Mouse (Mus musculus) G1E (cell line): ENCODE data around the gene Adgrg2. TPM values are rescaled to one million over a fixed set of nuclear protein-coding genes. Genes with fewer than 3 reads are reported as not detected.

Experiments
- ATAC-seq: 2 replicates; pipeline ENCODE4 v1.8.0; 2016; ENCODE audit warnings: mild to moderate bottlenecking; ENCODE audit not compliant: insufficient number of reproducible peaks, poor library complexity, low FRiP score, severe bottlenecking; ENCODE audit errors: extremely low read depth
- DNase-seq: peaks from one replicate; pipeline ENCODE4 v3.0.0; 2012; ENCODE audit warnings: low spot score
- H3K27me3 ChIP-seq: 2 replicates; pipeline ENCODE4 v1.6.1; 2012; ENCODE audit warnings: mild to moderate bottlenecking, low read length, inconsistent platforms; ENCODE audit not compliant: insufficient read depth
- H3K36me3 ChIP-seq: replicated peaks from 2 replicates; pipeline ENCODE3; 2012; ENCODE audit warnings: mild to moderate bottlenecking, inconsistent platforms
- H3K4me1 ChIP-seq: 2 replicates; pipeline ENCODE4 v1.6.1; 2012; ENCODE audit warnings: low read depth, low read length, inconsistent platforms, mixed read lengths; ENCODE audit not compliant: insufficient read depth
- H3K4me3 ChIP-seq: 2 replicates; pipeline ENCODE4 v1.5.1; 2012; ENCODE audit warnings: low read depth, mild to moderate bottlenecking, inconsistent platforms, low read length, moderate library complexity, mixed read lengths
- H3K9me3 ChIP-seq: replicated peaks from 2 replicates; pipeline ENCODE4 v1.6.1; 2012; ENCODE audit warnings: inconsistent platforms
- CTCF ChIP-seq: IDR thresholded peaks from 2 replicates; pipeline ENCODE4 v1.5.1; 2012; ENCODE audit warnings: low read depth, low read length, inconsistent platforms, mixed read lengths
- GATA1 ChIP-seq: IDR thresholded peaks from 2 replicates; pipeline ENCODE4 v1.6.1; 2012; ENCODE audit warnings: borderline replicate concordance, low read length, inconsistent platforms, mixed read lengths
- GATA2 ChIP-seq: IDR thresholded peaks from 2 replicates; pipeline ENCODE4 v1.6.1; 2012; ENCODE audit warnings: low read depth, low read length, inconsistent platforms, borderline replicate concordance
- POLR2AphosphoS5 ChIP-seq: IDR thresholded peaks from 2 replicates; pipeline ENCODE4 v1.6.1; 2012; ENCODE audit warnings: low read depth, low read length, inconsistent platforms; ENCODE audit not compliant: insufficient replicate concordance
- TAL1 ChIP-seq: conservative IDR thresholded peaks from 2 replicates; pipeline ENCODE4 v1.6.1; 2012; ENCODE audit warnings: low read depth, low read length, inconsistent platforms, mixed read lengths
- polyA plus RNA-seq: library from polyadenylated mRNA; stranded (reverse); fragments of >175 nt; gene quantifications from 2 replicates; pipeline ENCODE4 v1.2.3, GENCODE M21; 2012
- total RNA-seq, 2 experiments: library from RNA; stranded (forward) in 1 of 2; stranded (reverse) in 1 of 2; fragments of 200-1000 nt in 1 of 2; fragments of >200 nt in 1 of 2; fragmentation: Nextera tagmentation in 1 of 2; gene quantifications; 2 replicates each; pipeline ENCODE4 v1.2.3; 2014 to 2017

Gene Adgrg2
- total and polyA plus RNA-seq, 3 experiments = not detected

DNA sequence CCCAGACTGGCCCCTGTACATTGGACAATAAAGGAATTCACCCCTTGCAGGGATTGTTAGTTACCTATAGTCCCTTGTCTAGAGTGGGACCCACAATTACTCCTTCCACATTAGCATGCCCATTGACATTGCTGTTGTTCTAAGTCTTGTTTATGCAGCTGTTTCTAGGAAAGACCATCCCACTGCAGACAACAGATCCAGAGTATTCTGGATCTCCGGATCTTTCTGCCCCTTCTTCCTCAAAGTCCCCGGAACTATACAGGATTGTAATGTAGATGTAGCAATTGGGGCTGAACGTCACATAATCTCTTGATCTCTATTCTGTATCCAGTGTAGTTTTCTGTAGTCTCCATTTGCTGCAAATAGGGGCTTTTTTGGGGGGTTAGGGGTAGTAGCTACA, 57.9 kb downstream of the Adgrg2 start:
- no peaks in the 10 kb centered on the region for H3K4me1 ChIP-seq
- no peaks in the 10 kb centered on the region for H3K36me3 ChIP-seq
- H3K9me3 ChIP-seq = no peaks in the 10 kb centered on the region
- H3K27me3 ChIP-seq = no peaks in the 10 kb centered on the region
- DNase-seq = no peak
- no peak for ATAC-seq
- TF ChIP-seq GATA2 (no peak), POLR2AphosphoS5 (no peak), GATA1 (no peak), CTCF (no peak), TAL1 (no peak)
- no peak overlapping the region for H3K4me3 ChIP-seq

GRCm38 (mm10) chrX:160449363-160449762, 58.9 kb downstream of the Adgrg2 start:
- no peaks in the 10 kb centered on the region for H3K9me3 ChIP-seq
- no peaks in the 10 kb centered on the region for H3K4me1 ChIP-seq
- DNase-seq = no peak
- ATAC-seq = no peak
- H3K27me3 ChIP-seq = no peaks in the 10 kb centered on the region
- no peak overlapping the region for H3K4me3 ChIP-seq
- no peaks in the 10 kb centered on the region for H3K36me3 ChIP-seq
- TF ChIP-seq GATA1 (no peak), TAL1 (no peak), CTCF (no peak), GATA2 (no peak), POLR2AphosphoS5 (no peak)

- H3K27me3 ChIP-seq = no peaks in the 10 kb centered on the region
- no peak for ATAC-seq
Measured at GRCm38 (mm10) chrX:160455686-160456085, 65.2 kb downstream of the Adgrg2 start.

DNA sequence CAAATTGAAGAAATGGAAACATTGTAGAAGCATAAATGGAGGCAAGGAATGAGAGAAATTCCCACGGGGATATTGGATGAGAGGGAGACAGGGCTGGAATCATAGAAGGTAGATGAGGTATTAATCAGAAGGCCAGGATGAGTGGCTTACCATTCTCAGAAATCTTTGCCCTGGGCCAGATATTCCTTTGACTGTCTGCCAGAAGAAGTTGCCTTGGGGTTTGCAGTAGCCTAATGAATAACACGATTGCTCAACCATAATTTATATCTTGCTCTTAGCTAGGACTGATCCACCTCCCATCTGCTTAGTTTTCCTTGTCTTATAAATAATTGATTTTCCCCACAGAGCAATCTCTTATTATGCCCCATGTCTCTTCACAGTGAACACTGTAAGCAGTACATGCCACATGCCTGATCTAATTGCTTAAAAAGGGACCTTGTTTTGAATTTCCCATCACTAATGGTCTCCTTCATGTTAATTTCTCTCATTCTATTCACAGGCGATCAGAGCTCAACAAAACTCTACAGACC, 80.8 kb downstream of the Adgrg2 start:
- DNase-seq (no peak), ATAC-seq (no peak)
- H3K4me1 ChIP-seq = no peaks in the 10 kb centered on the region
- no peak overlapping the region for H3K4me3 ChIP-seq
- no peak for TF ChIP-seq GATA1
- no peak for TF ChIP-seq GATA2
- TF ChIP-seq CTCF = no peak
- TF ChIP-seq POLR2AphosphoS5 = no peak
- no peak for TF ChIP-seq TAL1
- H3K36me3 ChIP-seq = no peaks in the 10 kb centered on the region
- H3K27me3 ChIP-seq = no peaks in the 10 kb centered on the region
- H3K9me3 ChIP-seq = no peaks in the 10 kb centered on the region

More at GRCm38 (mm10) chrX:160455686-160456085, 65.2 kb downstream of the Adgrg2 start:
- no peaks in the 10 kb centered on the region for H3K4me1 ChIP-seq
- H3K36me3 ChIP-seq = no peaks in the 10 kb centered on the region
- no peaks in the 10 kb centered on the region for H3K9me3 ChIP-seq
- TF ChIP-seq TAL1 (no peak), GATA2 (no peak), POLR2AphosphoS5 (no peak), GATA1 (no peak), CTCF (no peak)
- DNase-seq = no peak
- no peak overlapping the region for H3K4me3 ChIP-seq

- DNase-seq = no peak
- Histone ChIP-seq H3K27me3 (no peaks in the 10 kb centered on the region), H3K4me1 (peaks cover 15% of the 10 kb centered on the region), H3K36me3 (no peaks in the 10 kb centered on the region), H3K9me3 (no peaks in the 10 kb centered on the region), H3K4me3 (no peak overlapping the region)
- TF ChIP-seq GATA1 (no peak), CTCF (no peak), GATA2 (no peak), TAL1 (no peak), POLR2AphosphoS5 (no peak)
- ATAC-seq = no peak
Measured at GRCm38 (mm10) chrX:160489784-160490183, 99.3 kb downstream of the Adgrg2 start.

DNA sequence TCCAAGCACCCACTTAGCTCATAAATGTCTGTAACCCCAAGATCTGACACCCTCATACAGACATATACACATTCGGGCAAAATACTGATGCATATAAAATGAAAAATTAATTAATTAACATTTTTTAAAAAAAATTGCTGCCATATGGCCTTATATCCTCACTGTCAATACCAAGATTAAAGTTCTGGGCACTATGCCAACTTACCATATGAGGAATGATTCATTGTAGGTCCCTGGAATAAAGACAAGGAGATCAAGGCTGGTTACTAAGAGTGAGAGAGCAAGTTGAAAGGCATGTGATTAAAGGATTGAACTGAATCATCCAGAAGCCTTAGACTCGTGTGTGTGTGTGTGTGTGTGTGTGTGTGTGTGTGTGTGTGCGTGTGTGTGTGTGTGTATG, 103.8 kb downstream of the Adgrg2 start:
- Histone ChIP-seq H3K9me3 (no peaks in the 10 kb centered on the region), H3K36me3 (no peaks in the 10 kb centered on the region), H3K4me1 (peaks cover 30% of the 10 kb centered on the region), H3K27me3 (no peaks in the 10 kb centered on the region), H3K4me3 (no peak overlapping the region)
- DNase-seq = no peak
- no peak for TF ChIP-seq TAL1
- no peak for TF ChIP-seq CTCF
- no peak for TF ChIP-seq GATA1
- TF ChIP-seq POLR2AphosphoS5 = no peak
- no peak for TF ChIP-seq GATA2
- no peak for ATAC-seq
